Mouse (Mus musculus): ENCODE data around the gene Ccdc93.

Gene Ccdc93

GRCm38 (mm10) chr1:121430938-121431928 lies at the start of gene Ccdc93:
TSS of gene Ccdc93 (plus strand) at chr1:121431049.
- peak; percentile 98 for DNase-seq (ENCODE audit: low spot score in 2 of 2)

GRCm38 (mm10) chr1:121381562-121381961 lies 49.3 kb upstream of the Ccdc93 start:
- no peak for DNase-seq (ENCODE audit: low spot score in 2 of 2)

- DNase-seq (ENCODE audit: low spot score in 2 of 2), result no peak
Measured at GRCm38 (mm10) chr1:121388312-121388711, 42.5 kb upstream of the Ccdc93 start.

- DNase-seq (ENCODE audit: low spot score in 2 of 2), result no peak
Measured at GRCm38 (mm10) chr1:121388732-121389131, 42.1 kb upstream of the Ccdc93 start.

- DNase-seq (ENCODE audit: low spot score in 2 of 2), result peak in 1 of 2 experiments; percentile 14
Measured at GRCm38 (mm10) chr1:121389574-121389973, 41.3 kb upstream of the Ccdc93 start.

GRCm38 (mm10) chr1:121390003-121390402 lies 40.8 kb upstream of the Ccdc93 start:
- no peak for DNase-seq (ENCODE audit: low spot score in 2 of 2)

- no peak for DNase-seq (ENCODE audit: low spot score in 2 of 2)
Measured at GRCm38 (mm10) chr1:121390421-121390820, 40.4 kb upstream of the Ccdc93 start.

- DNase-seq (ENCODE audit: low spot score in 2 of 2), result no peak
Measured at GRCm38 (mm10) chr1:121390855-121391254, 40.0 kb upstream of the Ccdc93 start.

GRCm38 (mm10) chr1:121393117-121393516 lies 37.7 kb upstream of the Ccdc93 start:
- DNase-seq (ENCODE audit: low spot score in 2 of 2), result no peak

- no peak for DNase-seq (ENCODE audit: low spot score in 2 of 2)
Measured at GRCm38 (mm10) chr1:121394764-121395163, 36.1 kb upstream of the Ccdc93 start.

- DNase-seq (ENCODE audit: low spot score in 2 of 2), result no peak
Measured at GRCm38 (mm10) chr1:121396501-121396900, 34.3 kb upstream of the Ccdc93 start.

GRCm38 (mm10) chr1:121398231-121398630 lies 32.6 kb upstream of the Ccdc93 start:
- no peak for DNase-seq (ENCODE audit: low spot score in 2 of 2)

- no peak for DNase-seq (ENCODE audit: low spot score in 2 of 2)
Measured at GRCm38 (mm10) chr1:121398986-121399881, 31.6 kb upstream of the Ccdc93 start.

- no peak for DNase-seq (ENCODE audit: low spot score in 2 of 2)
Measured at GRCm38 (mm10) chr1:121400243-121400642, 30.6 kb upstream of the Ccdc93 start.

GRCm38 (mm10) chr1:121419084-121419483 lies 11.8 kb upstream of the Ccdc93 start:
- DNase-seq (ENCODE audit: low spot score in 2 of 2), result no peak

GRCm38 (mm10) chr1:121419569-121420265 lies 11.1 kb upstream of the Ccdc93 start:
- no peak for DNase-seq (ENCODE audit: low spot score in 2 of 2)

- DNase-seq (ENCODE audit: low spot score in 2 of 2), result no peak
Measured at GRCm38 (mm10) chr1:121430183-121430937, 489 bp upstream of the Ccdc93 start.

- no peak for DNase-seq (ENCODE audit: low spot score in 2 of 2)
Measured at GRCm38 (mm10) chr1:121435981-121436380, 5.1 kb downstream of the Ccdc93 start.

GRCm38 (mm10) chr1:121440535-121441381 lies 9.9 kb downstream of the Ccdc93 start:
- peak; percentile 29 to 72 for DNase-seq (ENCODE audit: low spot score in 2 of 2)

- DNase-seq (ENCODE audit: low spot score in 2 of 2), result no peak
Measured at GRCm38 (mm10) chr1:121444147-121444546, 13.3 kb downstream of the Ccdc93 start.

Measured in spleen, postnatal 10 days (tissue).